Mouse (Mus musculus): ENCODE results near the gene Cenpi. TPM values are rescaled to one million over a fixed set of nuclear protein-coding genes. Genes with fewer than 3 reads are reported as not detected.
A peak's percentile ranks its signal among the peaks of the same experiment; 100 is the strongest.
"Not testable (repeated sequence)": the region's sequence is repeated elsewhere in the genome, so short reads cannot be mapped to it uniquely, and the experiment has no call there.

The Cenpi gene
- polyA plus RNA-seq, 2 experiments: 17.2 to 29.4 TPM

DNA sequence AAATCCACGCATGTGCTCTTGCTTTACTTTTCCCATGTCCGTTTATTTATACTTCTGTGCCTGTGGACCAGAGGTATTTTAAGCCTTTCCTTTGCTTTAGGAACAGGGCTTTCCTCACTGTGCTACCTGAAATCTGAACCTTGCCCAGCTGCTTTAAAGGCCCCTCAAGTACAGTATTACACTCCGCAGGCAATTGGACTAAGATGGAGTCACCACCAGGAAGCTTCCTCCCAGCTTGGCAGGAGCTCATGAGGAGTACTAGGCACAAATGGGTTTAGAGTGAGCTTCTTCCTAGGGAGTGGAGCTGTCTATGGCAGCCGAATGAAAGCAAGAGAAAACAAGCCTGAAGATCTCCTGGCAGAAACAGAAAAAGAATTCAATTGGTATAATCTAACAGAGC is 10.7 kb upstream of the Cenpi start:
- TF ChIP-seq POLR2A (IDR thresholded peaks at IDR 0.05; ENCODE audit: borderline replicate concordance, extremely low read depth, insufficient read depth, insufficient read length): no peak
- H3K27me3 ChIP-seq (ENCODE audit: control insufficient read depth, insufficient read depth, low read length): 0 out of 2 replicates have a peak, but pooled peaks cover 4% of the 10 kb centered on the region
- no peaks in the 10 kb centered on the region for H3K4me1 ChIP-seq (ENCODE audit: control insufficient read depth, insufficient read depth, low read length)
- 39% methylated on average over 4 of the region's 4 CpGs for WGBS
- H3K9me3 ChIP-seq (ENCODE audit: control insufficient read depth, low read length): no peaks in the 10 kb centered on the region
- DNase-seq (ENCODE audit: low spot score): no peak
- no peak overlapping the region for H3K9ac ChIP-seq (ENCODE audit: low read depth, low read length, severe bottlenecking)
- no peaks in the 10 kb centered on the region for H3K36me3 ChIP-seq (ENCODE audit: control insufficient read depth, insufficient read depth, low read length)
- no peak overlapping the region for H3K27ac ChIP-seq (replicated peaks; ENCODE audit: low read depth, low read length)
- peak overlapping the region; percentile 43 for H3K4me3 ChIP-seq (replicated peaks; ENCODE audit: low read length)
- H3K4me2 ChIP-seq (replicated peaks; ENCODE audit: low read depth, low read length, severe bottlenecking): peak overlapping the region; percentile 54
- ATAC-seq (ENCODE audit: low FRiP score, low read depth): no peak

DNA sequence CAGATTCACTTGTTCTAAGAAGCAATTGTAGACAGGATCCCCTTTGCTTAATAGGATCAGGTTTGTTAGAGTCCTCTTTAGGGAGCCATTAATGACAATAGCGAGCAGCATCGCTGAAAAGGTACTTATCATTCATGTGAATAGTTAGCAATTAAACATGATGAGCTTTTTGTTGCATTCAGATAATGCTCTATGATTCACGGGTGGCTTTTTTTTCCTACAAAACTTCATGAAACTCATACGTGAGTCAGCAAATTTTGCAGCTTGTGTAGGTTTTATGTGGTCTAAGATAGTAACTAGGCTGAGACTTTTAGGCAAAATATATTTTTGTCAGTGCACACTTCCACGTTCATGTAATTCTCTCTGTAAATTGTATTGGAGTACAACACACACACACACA is 7.7 kb upstream of the Cenpi start:
- Histone ChIP-seq H3K4me3 (replicated peaks; ENCODE audit: low read length) (no peak overlapping the region), H3K9me3 (ENCODE audit: control insufficient read depth, low read length) (no peaks in the 10 kb centered on the region), H3K4me2 (replicated peaks; ENCODE audit: low read depth, low read length, severe bottlenecking) (no peak overlapping the region), H3K4me1 (ENCODE audit: control insufficient read depth, insufficient read depth, low read length) (no peaks in the 10 kb centered on the region), H3K27ac (replicated peaks; ENCODE audit: low read depth, low read length) (no peak overlapping the region), H3K27me3 (ENCODE audit: control insufficient read depth, insufficient read depth, low read length) (no peaks in the 10 kb centered on the region), H3K9ac (ENCODE audit: low read depth, low read length, severe bottlenecking) (no peak overlapping the region), H3K36me3 (ENCODE audit: control insufficient read depth, insufficient read depth, low read length) (no peaks in the 10 kb centered on the region)
- no peak for TF ChIP-seq POLR2A (IDR thresholded peaks at IDR 0.05; ENCODE audit: borderline replicate concordance, extremely low read depth, insufficient read depth, insufficient read length)
- ATAC-seq (ENCODE audit: low FRiP score, low read depth) (no peak), DNase-seq (ENCODE audit: low spot score) (no peak)
- 61% methylated on average over 5 of the region's 5 CpGs for WGBS

DNA sequence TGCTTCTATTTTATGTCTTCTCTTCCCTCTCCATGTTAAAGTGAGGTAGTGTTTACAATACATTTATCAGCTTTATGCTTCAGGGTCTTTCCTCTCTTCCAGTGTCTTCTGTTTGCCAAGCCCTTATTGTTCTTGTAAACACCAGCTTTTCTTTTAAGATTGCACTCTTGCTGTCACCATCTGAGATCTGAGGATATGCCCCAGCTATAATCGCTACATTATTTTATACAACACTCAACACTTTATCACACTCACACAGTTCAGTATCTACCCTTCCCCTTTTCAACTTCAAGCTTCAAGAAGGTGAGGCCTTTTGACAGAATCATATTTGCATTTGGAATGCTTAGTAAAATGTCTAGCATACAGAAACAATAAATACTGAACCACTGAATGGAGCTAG is 4.6 kb upstream of the Cenpi start:
- 96% methylated on average over 1 of the region's 1 CpGs for WGBS
- no peak overlapping the region for H3K4me2 ChIP-seq (replicated peaks; ENCODE audit: low read depth, low read length, severe bottlenecking)
- H3K4me1 ChIP-seq (ENCODE audit: control insufficient read depth, insufficient read depth, low read length): no peaks in the 10 kb centered on the region
- TF ChIP-seq POLR2A (IDR thresholded peaks at IDR 0.05; ENCODE audit: borderline replicate concordance, extremely low read depth, insufficient read depth, insufficient read length): no peak
- H3K36me3 ChIP-seq (ENCODE audit: control insufficient read depth, insufficient read depth, low read length): no peaks in the 10 kb centered on the region
- H3K4me3 ChIP-seq (replicated peaks; ENCODE audit: low read length): no peak overlapping the region
- H3K9me3 ChIP-seq (ENCODE audit: control insufficient read depth, low read length): no peaks in the 10 kb centered on the region
- H3K9ac ChIP-seq (ENCODE audit: low read depth, low read length, severe bottlenecking): no peak overlapping the region
- ATAC-seq (ENCODE audit: low FRiP score, low read depth) (no peak), DNase-seq (ENCODE audit: low spot score) (no peak)
- no peak overlapping the region for H3K27ac ChIP-seq (replicated peaks; ENCODE audit: low read depth, low read length)
- no peaks in the 10 kb centered on the region for H3K27me3 ChIP-seq (ENCODE audit: control insufficient read depth, insufficient read depth, low read length)

DNA sequence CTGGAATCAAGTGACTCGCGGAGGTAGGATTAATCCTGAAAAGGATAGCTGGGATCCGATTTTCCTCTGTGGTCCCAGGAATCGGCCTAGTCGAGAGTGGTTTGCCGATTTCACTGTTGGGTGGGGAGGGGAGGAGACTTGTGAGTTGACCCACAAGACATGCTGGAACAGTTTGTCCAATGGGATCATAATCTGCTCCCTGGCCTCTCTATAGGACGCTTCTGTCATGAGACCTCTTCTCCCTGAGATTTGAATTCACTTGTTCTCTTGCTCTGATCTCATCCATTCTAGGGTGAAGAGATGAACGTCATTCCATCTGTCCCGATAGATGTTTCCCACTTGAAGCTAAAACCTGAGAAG is 371 bp downstream of the Cenpi start:
- H3K4me1 ChIP-seq (ENCODE audit: control insufficient read depth, insufficient read depth, low read length): no peaks in the 10 kb centered on the region
- no peaks in the 10 kb centered on the region for H3K9me3 ChIP-seq (ENCODE audit: control insufficient read depth, low read length)
- peak overlapping the region; percentile 43 for H3K4me3 ChIP-seq (replicated peaks; ENCODE audit: low read length)
- H3K27ac ChIP-seq (replicated peaks; ENCODE audit: low read depth, low read length): no peak overlapping the region
- ATAC-seq (ENCODE audit: low FRiP score, low read depth) (peak; percentile 64), DNase-seq (ENCODE audit: low spot score) (peak; percentile 37)
- 30% methylated on average over 9 of the region's 9 CpGs for WGBS
- no peak for TF ChIP-seq POLR2A (IDR thresholded peaks at IDR 0.05; ENCODE audit: borderline replicate concordance, extremely low read depth, insufficient read depth, insufficient read length)
- no peaks in the 10 kb centered on the region for H3K27me3 ChIP-seq (ENCODE audit: control insufficient read depth, insufficient read depth, low read length)
- H3K4me2 ChIP-seq (replicated peaks; ENCODE audit: low read depth, low read length, severe bottlenecking): peak overlapping the region; percentile 47
- no peaks in the 10 kb centered on the region for H3K36me3 ChIP-seq (ENCODE audit: control insufficient read depth, insufficient read depth, low read length)
- H3K9ac ChIP-seq (ENCODE audit: low read depth, low read length, severe bottlenecking): peak overlapping the region; percentile 49

DNA sequence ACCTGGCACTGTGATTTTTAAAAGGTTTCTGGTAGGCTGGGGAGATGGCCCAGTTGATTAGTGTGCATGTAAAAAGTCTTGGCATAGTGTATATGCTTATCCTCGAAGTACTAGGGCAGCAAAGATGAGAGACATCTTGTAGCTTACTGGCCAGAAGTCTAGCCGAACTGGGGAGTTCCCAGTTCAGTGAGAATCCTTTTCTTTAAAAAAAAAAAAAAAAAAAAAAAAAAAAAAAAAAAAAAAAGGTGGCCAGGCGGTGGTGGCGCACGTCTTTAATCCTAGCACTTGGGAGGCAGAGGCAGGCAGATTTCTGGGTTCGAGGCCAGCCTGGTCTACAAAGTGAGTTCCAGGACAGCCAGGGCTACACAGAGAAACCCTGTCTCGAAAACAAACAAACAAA is 3.3 kb downstream of the Cenpi start:
- not testable (repeated sequence) for H3K9me3 ChIP-seq (ENCODE audit: control insufficient read depth, low read length); ATAC-seq (ENCODE audit: low FRiP score, low read depth); H3K4me1 ChIP-seq (ENCODE audit: control insufficient read depth, insufficient read depth, low read length); H3K36me3 ChIP-seq (ENCODE audit: control insufficient read depth, insufficient read depth, low read length); H3K27me3 ChIP-seq (ENCODE audit: control insufficient read depth, insufficient read depth, low read length); H3K4me3 ChIP-seq (replicated peaks; ENCODE audit: low read length); H3K9ac ChIP-seq (ENCODE audit: low read depth, low read length, severe bottlenecking); DNase-seq (ENCODE audit: low spot score); H3K27ac ChIP-seq (replicated peaks; ENCODE audit: low read depth, low read length); H3K4me2 ChIP-seq (replicated peaks; ENCODE audit: low read depth, low read length, severe bottlenecking)
- 88% methylated on average over 7 of the region's 7 CpGs for WGBS
